Comparison of ENCODE assay signal across 29 mouse cellular contexts in genomic region chr11:59599211-59599610, GRCm38 (mm10). TPM values are rescaled to one million over a fixed set of nuclear protein-coding genes. Genes with fewer than 3 reads are reported as not detected.
DNase-seq lines count a peak whose midpoint lies in the region; ATAC-seq and TF ChIP-seq lines count a peak whose summit lies in the region.
"Had no signal": no experiment of that assay in that cellular context is flagged by ENCODE, and none has a peak within 500 bp of the region (broad histone marks: within the 10 kb centered on the region; RNA-seq: fewer than 3 reads in every experiment).

No protein-coding gene starts in this region.

- no peaks in the 10 kb centered on the region for H3K9me3 ChIP-seq in liver, embryonic 11.5 days (ENCODE audit: control insufficient read depth, low read length)
- H3K9me3 ChIP-seq in lung, postnatal 0 days (ENCODE audit: low read length): no peaks in the 10 kb centered on the region
- H3K9me3 ChIP-seq: embryonic facial prominence, embryonic 10.5 days; embryonic facial prominence, embryonic 12.5 days; forebrain, embryonic 13.5 days; G1E had no signal

- no peak for TF ChIP-seq POLR2A in kidney, adult 2 months (IDR thresholded peaks at IDR 0.05; ENCODE audit: low read depth, low read length)
- no peak for TF ChIP-seq POLR2A in liver, adult 2 months (IDR thresholded peaks at IDR 0.05; ENCODE audit: extremely low read depth, insufficient read depth, low read length)

- ATAC-seq in liver, embryonic 11.5 days (replicated peaks; ENCODE audit: low FRiP score): no peak
- ATAC-seq in lung, postnatal 0 days: no peak
- ATAC-seq: activated CD4-positive, CD25-positive, alpha-beta regulatory T cell, adult 4 months; CD4-positive, CD25-positive, alpha-beta regulatory T cell, adult 4 months; forebrain, embryonic 13.5 days; Patski had no signal

- H3K27ac ChIP-seq in kidney, adult 2 months (ENCODE audit: insufficient read depth, low read depth, low read length): no peak overlapping the region
- H3K27ac ChIP-seq in liver, adult 2 months (replicated peaks; ENCODE audit: insufficient read depth, low read depth, low read length): no peak overlapping the region
- no peak overlapping the region for H3K27ac ChIP-seq in liver, embryonic 11.5 days (ENCODE audit: low read depth, low read length)
- H3K27ac ChIP-seq in lung, postnatal 0 days (ENCODE audit: low read length): no peak overlapping the region
- H3K27ac ChIP-seq: embryonic facial prominence, embryonic 10.5 days; embryonic facial prominence, embryonic 12.5 days; forebrain, embryonic 13.5 days had no signal

- 39% methylated on average over 7 of the region's 7 CpGs for WGBS in kidney, adult 2 months
- 35% methylated on average over 7 of the region's 7 CpGs for WGBS in liver, adult 2 months
- WGBS in liver, embryonic 11.5 days: 63% methylated on average over 7 of the region's 7 CpGs
- WGBS in lung, postnatal 0 days: 45% methylated on average over 7 of the region's 7 CpGs

- peak; percentile 2 to 15 for DNase-seq in heart, adult 18-20 months
- no peak for DNase-seq in heart, postnatal 36 days
- DNase-seq in kidney, adult 2 months: peak; percentile 43
- no peak for DNase-seq in kidney, adult 18-20 months
- DNase-seq in liver, adult 2 months (ENCODE audit: extremely low read depth, low read depth, low spot score): peak; percentile 22
- no peak for DNase-seq in liver, embryonic 11.5 days (ENCODE audit: low spot score)
- DNase-seq in lung, postnatal 36 days: peak; percentile 15
- DNase-seq in lung, postnatal 0 days (ENCODE audit: low spot score): no peak
- DNase-seq: adrenal gland, adult 8-10 months; adrenal gland, postnatal 14 days; adrenal gland, postnatal 36 days; B cell, adult 2 months; cerebellum, adult 11-12 months; cerebellum, adult 2 months; cerebellum, adult 9-10 months; cerebellum, postnatal 10 days; cerebellum, postnatal 25 days had no signal

- no peaks in the 10 kb centered on the region for H3K27me3 ChIP-seq in kidney, adult 2 months (replicated peaks; ENCODE audit: control insufficient read depth, insufficient read depth, low read length)
- no peaks in the 10 kb centered on the region; the same call in 1 of the 2 replicates for H3K27me3 ChIP-seq in liver, adult 2 months (ENCODE audit: control insufficient read depth, insufficient read depth, low read length)
- H3K27me3 ChIP-seq in liver, embryonic 11.5 days (replicated peaks; ENCODE audit: control insufficient read depth, insufficient read depth, low read length): no peaks in the 10 kb centered on the region
- H3K27me3 ChIP-seq in lung, postnatal 0 days (replicated peaks; ENCODE audit: insufficient read depth, low read length): no peaks in the 10 kb centered on the region
- H3K27me3 ChIP-seq: embryonic facial prominence, embryonic 12.5 days; forebrain, embryonic 13.5 days; Patski had no signal

- TF ChIP-seq EP300 in lung, postnatal 0 days (IDR thresholded peaks at IDR 0.05): no peak

- no peaks in the 10 kb centered on the region for H3K79me2 ChIP-seq in liver, adult 2 months (ENCODE audit: control insufficient read depth, insufficient read depth, low read length)

- intact Hi-C loops in heart, postnatal 36 days (cut with DNase I): no loop called here

- TF ChIP-seq CTCF in kidney, adult 2 months (conservative IDR thresholded peaks at IDR 0.05; ENCODE audit: insufficient read depth, insufficient read length, low read depth, low read length): no peak
- no peak for TF ChIP-seq CTCF in liver, adult 2 months (IDR thresholded peaks at IDR 0.05; ENCODE audit: low read depth, low read length)
- no peak for TF ChIP-seq CTCF in lung, postnatal 0 days (IDR thresholded peaks at IDR 0.05)

- H3K9ac ChIP-seq in liver, adult 2 months (ENCODE audit: low read depth, low read length): no peak overlapping the region
- no peak overlapping the region for H3K9ac ChIP-seq in liver, embryonic 11.5 days (ENCODE audit: low read depth, low read length)
- H3K9ac ChIP-seq in lung, postnatal 0 days (replicated peaks; ENCODE audit: low read depth): no peak overlapping the region
- H3K9ac ChIP-seq: embryonic facial prominence, embryonic 12.5 days; forebrain, embryonic 13.5 days had no signal

- H3K36me3 ChIP-seq in kidney, adult 2 months (ENCODE audit: control insufficient read depth, insufficient read depth, low read length): no peaks in the 10 kb centered on the region
- no peaks in the 10 kb centered on the region for H3K36me3 ChIP-seq in liver, adult 2 months (ENCODE audit: control insufficient read depth, insufficient read depth, low read length)
- no peaks in the 10 kb centered on the region for H3K36me3 ChIP-seq in liver, embryonic 11.5 days (ENCODE audit: control insufficient read depth, insufficient read depth, low read length)
- H3K36me3 ChIP-seq in lung, postnatal 0 days (ENCODE audit: insufficient read depth, low read length): no peaks in the 10 kb centered on the region
- H3K36me3 ChIP-seq: embryonic facial prominence, embryonic 10.5 days; embryonic facial prominence, embryonic 12.5 days; G1E had no signal

- H3K4me2 ChIP-seq in liver, embryonic 11.5 days: no peak overlapping the region
- no peak overlapping the region for H3K4me2 ChIP-seq in lung, postnatal 0 days (replicated peaks; ENCODE audit: low read depth, low read length)
- H3K4me2 ChIP-seq: embryonic facial prominence, embryonic 12.5 days; forebrain, embryonic 13.5 days had no signal

- no peak overlapping the region for H3K4me3 ChIP-seq in kidney, adult 2 months (ENCODE audit: insufficient read depth, low read depth, low read length)
- H3K4me3 ChIP-seq in liver, adult 2 months (ENCODE audit: insufficient read depth, low read depth, low read length): no peak overlapping the region
- H3K4me3 ChIP-seq in liver, embryonic 11.5 days (ENCODE audit: low read depth, low read length): no peak overlapping the region
- no peak overlapping the region for H3K4me3 ChIP-seq in lung, postnatal 0 days (ENCODE audit: low read depth, low read length)
- H3K4me3 ChIP-seq: embryonic facial prominence, embryonic 10.5 days; embryonic facial prominence, embryonic 12.5 days; forebrain, embryonic 13.5 days had no signal

- H3K4me1 ChIP-seq in kidney, adult 2 months (ENCODE audit: control insufficient read depth, insufficient read depth, low read length): no peaks in the 10 kb centered on the region
- H3K4me1 ChIP-seq in liver, adult 2 months (ENCODE audit: control insufficient read depth, insufficient read depth, low read length): no peaks in the 10 kb centered on the region
- no peaks in the 10 kb centered on the region for H3K4me1 ChIP-seq in liver, embryonic 11.5 days (replicated peaks; ENCODE audit: control insufficient read depth, insufficient read depth, low read length)
- H3K4me1 ChIP-seq in lung, postnatal 0 days (ENCODE audit: insufficient read depth, low read depth, low read length): no peaks in the 10 kb centered on the region
- H3K4me1 ChIP-seq: embryonic facial prominence, embryonic 10.5 days; embryonic facial prominence, embryonic 12.5 days; forebrain, embryonic 13.5 days had no signal

RNA-seq across cellular contexts. Expression of gene Olfr223, which starts 6.1 kb away (rescaled TPM):
- total RNA-seq in heart, adult 18-20 months (2021): not detected
- not detected for total RNA-seq in heart, postnatal 36 days (2021)
- not detected in 2 replicates for polyA plus RNA-seq in kidney, adult 2 months (2012; rRNA removed)
- total RNA-seq in liver, adult 2 months (2014; rRNA removed): not detected in 2 replicates
- polyA plus RNA-seq in liver, adult 2 months (2012; rRNA removed): not detected in 2 replicates
- not detected in 2 replicates for polyA plus RNA-seq in liver, embryonic 11.5 days (2014; fragmentation: Nextera tagmentation; extraction: Ambion mirVana)
- not detected in 2 replicates for polyA plus RNA-seq in lung, postnatal 0 days (2015; fragmentation: Nextera tagmentation; extraction: Ambion mirVana)
- total RNA-seq: adrenal gland, adult 18-20 months; adrenal gland, adult 8-10 months; adrenal gland, postnatal 14 days; adrenal gland, postnatal 36 days; CH12.LX; G1E had no signal
- polyA plus RNA-seq: activated CD4-positive, CD25-positive, alpha-beta regulatory T cell, adult 4 months; CD4-positive, CD25-positive, alpha-beta regulatory T cell, adult 4 months; cerebellum, adult 2 months; cortical plate, adult 2 months; embryonic facial prominence, embryonic 10.5 days; embryonic facial prominence, embryonic 12.5 days; embryonic facial prominence, embryonic 14.5 days; forebrain, embryonic 11.5 days; forebrain, embryonic 13.5 days; G1E; Patski had no signal

RNA-seq across cellular contexts. Expression of gene Olfr222, which starts 23.2 kb away (rescaled TPM):
- total RNA-seq in heart, adult 18-20 months (2021): not detected
- total RNA-seq in heart, postnatal 36 days (2021): not detected
- not detected in 2 replicates for polyA plus RNA-seq in kidney, adult 2 months (2012; rRNA removed)
- total RNA-seq in liver, adult 2 months (2014; rRNA removed): not detected in 2 replicates
- not detected in 2 replicates for polyA plus RNA-seq in liver, adult 2 months (2012; rRNA removed)
- polyA plus RNA-seq in liver, embryonic 11.5 days (2014; fragmentation: Nextera tagmentation; extraction: Ambion mirVana): not detected in 2 replicates
- polyA plus RNA-seq in lung, postnatal 0 days (2015; fragmentation: Nextera tagmentation; extraction: Ambion mirVana): not detected in 2 replicates
- total RNA-seq: adrenal gland, adult 18-20 months; adrenal gland, adult 8-10 months; adrenal gland, postnatal 14 days; adrenal gland, postnatal 36 days; CH12.LX; G1E had no signal
- polyA plus RNA-seq: activated CD4-positive, CD25-positive, alpha-beta regulatory T cell, adult 4 months; CD4-positive, CD25-positive, alpha-beta regulatory T cell, adult 4 months; cerebellum, adult 2 months; cortical plate, adult 2 months; forebrain, embryonic 11.5 days; forebrain, embryonic 13.5 days; G1E; Patski had no signal

RNA-seq across cellular contexts. Expression of gene Nlrp3, which starts 57.8 kb away (rescaled TPM):
- total RNA-seq in heart, adult 18-20 months (2021): under 1 TPM; 0.31 to 0.47 TPM
- 1 to 10 TPM in 1 of 2 experiments, under 1 TPM in 1; 0.42 to 1.0 TPM for total RNA-seq in heart, postnatal 36 days (2021)
- 0.37 and 0.42 TPM in 2 replicates for polyA plus RNA-seq in kidney, adult 2 months (2012; rRNA removed)
- 0.55 and 0.60 TPM in 2 replicates for total RNA-seq in liver, adult 2 months (2014; rRNA removed)
- polyA plus RNA-seq in liver, adult 2 months (2012; rRNA removed): 0.14 and 0.44 TPM in 2 replicates
- 0.34 and 0.39 TPM in 2 replicates for polyA plus RNA-seq in liver, embryonic 11.5 days (2014; fragmentation: Nextera tagmentation; extraction: Ambion mirVana)
- polyA plus RNA-seq in lung, postnatal 0 days (2015; fragmentation: Nextera tagmentation; extraction: Ambion mirVana): 0.74 and 1.5 TPM in 2 replicates
- polyA plus RNA-seq: activated CD4-positive, CD25-positive, alpha-beta regulatory T cell, adult 4 months; CD4-positive, CD25-positive, alpha-beta regulatory T cell, adult 4 months; G1E had no signal

Comparison
In these comparisons a context has a peak if more than half of its experiments do, and no peak if none do; other contexts are left out.
1. DNase-seq: peak in heart, adult 18-20 months (2 of 2), kidney, adult 2 months (single experiment), liver, adult 2 months (single experiment) and lung, postnatal 36 days (single experiment); none in heart, postnatal 36 days (0 of 2), kidney, adult 18-20 months (single experiment), liver, embryonic 11.5 days (single experiment) and lung, postnatal 0 days (single experiment).